Mouse (Mus musculus): Measurements from ENCODE around the gene Ddx39.

DNA sequence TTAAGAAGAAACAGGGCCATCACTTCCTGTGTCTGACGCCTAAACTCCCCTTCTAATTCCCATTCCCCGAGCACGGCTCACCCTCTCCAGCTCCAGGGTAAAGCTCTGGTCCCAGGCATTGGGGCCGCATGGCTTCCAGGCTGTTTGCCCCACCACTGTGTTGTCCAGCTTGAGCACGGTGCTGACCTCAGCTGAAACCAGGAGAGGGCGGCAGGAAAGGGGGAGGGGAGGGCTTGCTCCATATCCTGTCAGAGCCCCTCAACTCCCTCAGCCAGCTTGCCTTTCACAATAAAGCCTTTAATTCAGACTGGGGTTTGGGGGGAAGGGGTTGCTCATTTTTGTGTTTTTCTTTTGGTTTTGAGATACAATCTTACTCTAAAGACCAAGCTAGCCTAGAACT is 33.9 kb upstream of the Ddx39 start:
- TF ChIP-seq CTCF (IDR thresholded peaks at IDR 0.05; ENCODE audit: insufficient read depth, low read length) (no peak), POLR2A (IDR thresholded peaks at IDR 0.05; ENCODE audit: borderline replicate concordance, extremely low read depth, low read depth, low read length) (no peak)

Data from lung, adult 2 months (tissue).